Mouse (Mus musculus): Measurements from ENCODE around the gene Hoxb3.
A peak's percentile ranks its signal among the peaks of the same experiment; 100 is the strongest.

The Hoxb3 gene

DNA sequence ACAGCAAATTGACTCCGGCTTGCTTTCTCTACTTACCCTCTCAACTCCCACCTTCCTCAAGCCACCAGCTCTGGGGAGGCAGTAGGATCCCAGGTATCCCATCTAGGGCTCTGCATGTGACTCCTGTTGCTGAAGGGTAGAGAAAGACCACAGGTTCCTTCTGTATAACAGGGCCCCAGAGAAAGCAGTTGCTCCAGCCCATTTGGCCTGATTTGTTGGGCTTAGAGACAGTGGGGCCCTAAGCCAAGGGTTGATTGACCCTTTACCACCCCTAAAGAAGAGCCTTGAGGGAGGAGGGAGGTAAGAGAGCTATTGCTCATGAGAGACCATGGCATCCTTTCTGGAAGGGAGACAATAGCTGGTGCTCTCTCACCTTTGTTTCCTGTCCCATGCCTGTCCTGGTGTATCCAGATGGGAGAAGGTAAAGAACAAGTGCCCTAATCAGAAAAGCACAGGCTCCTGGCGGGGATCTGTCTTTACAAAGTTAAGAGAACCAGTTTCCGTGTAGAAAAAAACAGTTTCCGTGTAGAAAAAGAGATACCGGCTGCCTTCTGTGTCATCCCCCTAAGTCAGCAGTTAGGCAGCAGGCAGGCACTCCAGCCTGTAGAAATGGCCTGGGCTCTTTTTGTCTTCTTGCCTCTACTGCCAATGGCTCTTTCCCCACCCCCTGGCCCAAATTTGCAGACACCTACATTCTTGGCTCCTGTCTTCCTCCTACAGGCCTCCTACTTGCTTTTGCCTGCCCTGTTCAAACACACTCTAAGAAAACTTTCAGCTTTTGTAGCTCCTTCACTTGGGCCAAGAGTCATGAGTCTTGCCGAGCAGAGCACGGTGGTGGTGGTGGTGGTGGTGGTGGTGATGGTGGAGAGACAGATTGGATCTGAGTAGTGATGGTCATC is 16.1 kb downstream of the Hoxb3 start:
- no peak for DNase-seq (ENCODE audit: low spot score in 2 of 2)

- DNase-seq (ENCODE audit: low spot score in 2 of 2), result no peak
Measured at GRCm38 (mm10) chr11:96340698-96341365, 17.7 kb downstream of the Hoxb3 start.

GRCm38 (mm10) chr11:96341701-96342575 is 18.8 kb downstream of the Hoxb3 start:
- peak in 1 of 2 experiments; percentile 37 for DNase-seq (ENCODE audit: low spot score in 2 of 2)

DNA sequence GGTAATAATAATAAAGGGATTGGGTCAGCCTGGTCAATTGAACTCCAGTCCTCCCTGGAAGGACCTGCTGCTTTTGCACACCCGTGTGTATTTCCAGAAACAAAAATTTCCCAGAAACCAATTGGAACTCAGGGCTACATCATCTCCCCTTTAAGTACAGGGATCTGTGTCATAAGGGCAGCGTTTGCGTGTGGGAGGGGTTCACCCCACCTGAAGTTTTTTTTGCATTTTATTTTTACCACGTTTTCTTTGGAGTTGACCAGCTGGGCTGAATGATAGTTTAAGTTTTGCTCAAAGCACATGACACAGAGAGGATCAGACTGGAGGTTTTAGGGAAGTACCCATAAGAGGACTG is 19.4 kb downstream of the Hoxb3 start:
- no peak for DNase-seq (ENCODE audit: low spot score in 2 of 2)

DNA sequence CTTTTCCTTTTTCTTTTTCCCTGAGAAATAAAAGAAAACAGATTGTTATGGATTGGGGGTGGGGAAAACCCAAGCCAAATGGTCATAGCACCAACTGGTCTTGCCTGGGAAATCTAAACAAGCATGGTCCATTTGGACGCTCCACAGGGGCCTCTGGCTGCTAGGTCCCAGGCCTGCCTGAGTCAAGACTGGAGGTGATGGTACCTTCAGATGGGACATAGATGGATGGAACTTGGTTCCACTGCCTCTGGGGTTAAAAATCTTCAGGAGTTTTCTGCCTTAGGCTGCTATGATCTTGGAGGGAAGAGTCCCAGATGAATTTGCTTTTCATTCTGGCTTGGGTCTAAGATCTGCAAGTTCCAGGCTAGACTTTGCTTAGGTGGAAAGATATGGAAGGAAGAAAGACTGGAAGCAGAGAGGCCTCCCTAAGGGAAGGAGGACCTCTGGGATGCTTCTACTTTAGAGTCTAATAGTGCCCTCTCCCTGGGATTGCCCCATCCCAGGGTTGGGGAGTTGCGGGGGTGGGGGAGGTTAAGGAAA is 20.1 kb downstream of the Hoxb3 start:
- DNase-seq (ENCODE audit: low spot score in 2 of 2), result no peak

GRCm38 (mm10) chr11:96344061-96344877 is 21.1 kb downstream of the Hoxb3 start:
- no peak for DNase-seq (ENCODE audit: low spot score in 2 of 2)

DNA sequence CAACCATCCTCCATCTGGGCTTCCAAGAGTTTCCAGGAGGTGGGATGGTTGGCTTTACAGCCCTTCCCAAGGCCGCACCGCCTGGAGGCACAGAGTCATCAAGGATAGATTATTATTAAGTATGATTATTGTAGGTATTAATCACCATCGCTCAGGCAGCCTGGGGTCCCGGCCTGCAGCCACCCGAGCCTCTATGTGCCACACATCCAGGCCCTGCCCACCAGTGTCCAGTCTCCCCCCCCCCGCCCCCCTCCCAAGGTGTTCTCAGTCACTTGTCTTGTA is 21.7 kb downstream of the Hoxb3 start:
- DNase-seq (ENCODE audit: low spot score in 2 of 2), result no peak

DNA sequence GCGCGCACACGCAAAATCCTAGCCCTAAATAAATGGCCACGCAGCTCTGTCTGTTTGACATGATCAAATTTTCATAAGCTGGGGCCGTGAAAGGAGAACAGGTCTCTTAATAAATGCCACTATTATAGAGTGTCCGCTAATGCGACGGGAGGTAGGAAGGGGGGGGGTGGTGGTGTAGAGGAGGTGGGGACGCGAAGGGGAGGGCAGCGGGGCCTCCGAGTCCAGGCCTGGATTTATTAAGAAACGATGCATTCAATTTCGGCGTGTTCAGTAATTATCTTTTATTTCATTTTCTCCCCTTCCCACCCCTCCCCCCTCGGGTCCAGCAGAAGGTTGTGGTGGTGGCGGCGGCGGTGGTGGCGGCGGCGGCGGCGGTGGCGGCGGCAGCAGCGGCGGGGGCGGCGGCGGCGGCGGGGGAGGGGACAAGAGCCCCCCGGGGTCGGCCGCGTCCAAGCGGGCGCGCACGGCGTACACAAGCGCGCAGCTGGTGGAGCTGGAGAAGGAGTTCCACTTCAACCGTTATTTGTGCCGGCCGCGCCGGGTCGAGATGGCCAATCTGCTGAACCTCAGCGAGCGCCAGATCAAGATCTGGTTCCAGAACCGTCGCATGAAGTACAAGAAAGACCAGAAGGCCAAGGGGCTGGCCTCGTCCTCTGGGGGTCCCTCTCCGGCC is 22.2 kb downstream of the Hoxb3 start:
- DNase-seq (ENCODE audit: low spot score in 2 of 2), result no peak

- no peak for DNase-seq (ENCODE audit: low spot score in 2 of 2)
Measured at GRCm38 (mm10) chr11:96345893-96346806, 23.0 kb downstream of the Hoxb3 start.

DNA sequence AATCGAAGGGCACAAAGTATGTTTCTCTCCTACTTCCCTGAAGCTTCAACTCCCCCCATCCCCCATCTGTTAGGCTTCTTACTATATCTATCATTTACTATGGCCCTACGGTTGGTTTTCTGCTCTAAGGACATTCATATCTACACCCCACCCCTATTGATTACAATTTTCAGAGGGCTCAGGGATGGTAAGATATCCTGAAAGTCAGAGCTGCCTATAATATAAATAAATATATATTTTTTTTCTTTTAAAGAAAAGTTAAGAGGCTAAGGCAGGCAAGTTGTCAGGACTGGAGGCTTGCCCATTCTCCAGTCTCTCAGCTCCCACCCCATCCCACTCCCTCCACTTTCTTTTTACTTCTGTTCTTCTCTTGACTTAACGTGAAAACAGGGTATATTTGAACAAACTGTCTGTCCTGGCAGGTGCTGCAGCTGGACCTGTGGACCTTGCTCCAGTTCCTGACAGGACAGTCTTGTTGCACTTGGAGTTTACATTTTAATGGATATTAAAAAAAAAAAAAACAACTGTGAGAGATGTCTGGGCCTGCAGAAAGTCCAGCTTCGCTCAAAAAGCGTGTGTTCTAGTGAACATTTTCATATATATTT is 23.9 kb downstream of the Hoxb3 start:
- DNase-seq (ENCODE audit: low spot score in 2 of 2), result no peak

DNA sequence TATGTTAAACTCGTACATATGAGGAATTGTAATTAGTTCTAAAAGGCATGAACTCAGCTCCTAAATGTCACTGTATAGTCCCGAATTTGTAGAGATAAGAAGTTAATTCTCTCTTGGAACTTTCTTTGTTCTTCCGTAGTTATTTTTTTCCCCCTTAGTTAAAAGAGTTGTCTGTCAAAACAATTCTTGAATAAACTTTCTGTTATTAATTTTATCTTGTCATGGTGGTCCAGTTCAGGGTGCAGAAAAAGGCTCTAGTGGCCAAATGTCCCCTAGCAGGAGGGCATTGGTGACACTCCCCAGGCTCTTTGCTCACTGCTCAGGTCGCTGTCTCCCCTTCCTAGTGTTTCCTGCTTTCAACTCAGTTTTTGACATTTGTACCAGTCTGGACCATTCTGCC is 24.6 kb downstream of the Hoxb3 start:
- DNase-seq (ENCODE audit: low spot score in 2 of 2), result no peak

DNA sequence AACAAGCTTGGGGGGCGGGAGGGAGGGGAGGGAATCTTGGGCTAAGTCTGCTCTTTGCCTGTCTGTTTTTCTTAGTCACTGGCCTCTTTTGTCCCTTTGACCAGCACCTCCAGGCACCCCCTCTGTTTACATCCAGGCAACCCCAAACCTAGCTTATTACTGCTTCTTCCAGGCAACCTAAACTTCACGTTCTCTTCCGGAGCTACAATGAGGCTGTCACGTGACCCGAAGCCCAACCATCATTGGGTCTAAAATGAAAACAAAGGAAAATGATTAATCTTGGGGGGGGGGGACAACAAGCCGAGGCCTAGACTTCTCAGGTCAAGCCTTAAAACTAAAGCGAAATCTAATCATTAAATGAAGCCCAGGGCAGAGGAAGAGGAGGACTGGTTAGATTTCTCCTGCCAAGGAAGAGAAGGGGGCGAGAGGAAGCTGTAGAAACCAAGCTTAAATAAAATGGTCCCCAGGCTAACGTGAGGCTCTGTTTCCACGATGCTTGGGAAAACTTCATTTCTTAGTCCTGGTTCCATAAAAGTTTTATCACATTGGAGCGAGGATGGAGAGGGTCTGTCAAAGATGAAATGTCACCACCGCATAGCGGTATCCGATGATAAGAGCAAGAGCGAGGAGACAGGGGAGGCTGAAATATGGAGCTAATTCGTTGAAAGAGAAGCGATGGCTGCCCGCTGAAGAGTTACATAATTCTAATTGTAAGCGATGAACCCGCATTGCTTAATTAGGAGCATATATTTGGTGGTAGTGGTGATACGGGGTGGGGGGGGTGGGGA is 25.2 kb downstream of the Hoxb3 start:
- DNase-seq (ENCODE audit: low spot score in 2 of 2), result no peak

GRCm38 (mm10) chr11:96348988-96349387 is 25.9 kb downstream of the Hoxb3 start:
- no peak for DNase-seq (ENCODE audit: low spot score in 2 of 2)

GRCm38 (mm10) chr11:96349491-96350340 is 26.6 kb downstream of the Hoxb3 start:
- no peak for DNase-seq (ENCODE audit: low spot score in 2 of 2)

DNA sequence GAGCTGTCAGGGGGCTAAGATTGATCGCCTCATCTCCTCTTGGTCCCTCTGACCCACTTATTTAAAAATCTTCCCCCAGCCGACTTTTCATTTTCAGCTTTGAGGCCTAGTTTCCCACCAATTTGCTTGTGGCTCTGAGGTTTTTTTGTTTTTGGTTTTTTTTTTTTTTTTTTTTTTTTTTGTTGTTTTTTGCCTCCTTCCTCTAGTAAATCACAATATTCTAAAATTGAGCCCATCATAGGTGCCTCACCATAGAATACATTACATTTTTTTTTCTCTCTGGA is 27.2 kb downstream of the Hoxb3 start, which contains the start of gene Hoxb2:
Gene Hoxb2, plus strand, starts transcription at position 185 of the 284 bp plus-strand sequence.
- no peak for DNase-seq (ENCODE audit: low spot score in 2 of 2)

DNA sequence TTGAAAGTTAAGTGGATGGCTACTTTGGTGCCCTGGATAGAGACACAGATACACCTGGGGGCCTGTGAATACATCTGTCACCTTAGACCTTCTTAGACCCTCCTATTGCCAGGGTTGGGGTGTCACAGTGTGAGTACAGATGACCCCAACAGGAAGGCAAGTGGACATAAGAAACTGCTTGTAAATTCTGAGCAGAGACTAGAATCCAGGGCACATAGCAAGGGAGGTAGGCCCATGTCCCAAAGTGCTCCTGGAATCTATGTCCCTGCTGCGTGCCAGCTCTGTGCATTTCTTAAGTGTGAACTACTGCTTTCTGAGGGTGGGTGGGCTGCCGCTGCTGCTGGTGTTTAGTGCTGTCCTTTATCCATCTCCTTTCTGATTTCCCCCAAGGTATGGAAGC is 27.7 kb downstream of the Hoxb3 start:
- no peak for DNase-seq (ENCODE audit: low spot score in 2 of 2)

DNA sequence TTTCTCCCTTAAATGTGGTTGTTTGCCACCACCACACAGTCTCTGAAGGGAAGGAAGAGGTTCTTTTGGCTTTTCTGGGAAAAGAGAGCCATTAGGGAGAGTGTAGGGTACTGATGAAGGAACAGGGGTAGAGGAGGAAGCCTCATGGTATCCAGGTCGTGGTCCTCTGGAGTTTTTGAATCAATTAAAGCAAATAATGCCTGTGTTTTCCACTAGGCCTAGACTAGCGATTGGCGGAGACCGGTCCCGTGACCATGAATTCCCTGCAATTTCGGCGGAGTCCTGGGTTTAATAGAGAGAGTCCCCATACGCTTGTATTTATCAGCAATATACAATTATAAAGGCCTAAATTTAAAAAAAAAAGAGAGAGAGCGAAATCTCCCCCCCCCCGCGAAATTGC is 28.2 kb downstream of the Hoxb3 start:
- DNase-seq (ENCODE audit: low spot score in 2 of 2), result no peak

- DNase-seq (ENCODE audit: low spot score in 2 of 2), result no peak
Measured at GRCm38 (mm10) chr11:96351831-96352230, 28.7 kb downstream of the Hoxb3 start.

Measured in heart, adult 9 months (tissue).